Mouse (Mus musculus): ENCODE measurements around the gene Mob1a. TPM values are rescaled to one million over a fixed set of nuclear protein-coding genes. Genes with fewer than 3 reads are reported as not detected.
A peak's percentile ranks its signal among the peaks of the same experiment; 100 is the strongest.

The Mob1a gene
- polyA plus RNA-seq, 1 experiment from 2014 or later: 19.2 TPM

GRCm38 (mm10) chr6:83311206-83311605, 14.6 kb upstream of the Mob1a start:
- Histone ChIP-seq H3K4me2 (ENCODE audit: low read length) (no peak overlapping the region), H3K4me3 (ENCODE audit: low read depth, low read length) (no peak overlapping the region), H3K27ac (ENCODE audit: low read length) (no peak overlapping the region), H3K9me3 (replicated peaks; ENCODE audit: control insufficient read depth, low read length, poor library complexity, severe bottlenecking) (no peaks in the 10 kb centered on the region), H3K4me1 (ENCODE audit: control insufficient read depth, insufficient read depth, low read length) (peaks cover 5% of the 10 kb centered on the region), H3K36me3 (ENCODE audit: control insufficient read depth, insufficient read depth, low read length) (peaks cover 12% of the 10 kb centered on the region; the same call in 1 of the 2 replicates), H3K27me3 (ENCODE audit: control insufficient read depth, insufficient read depth, low read depth, low read length) (no peaks in the 10 kb centered on the region), H3K9ac (ENCODE audit: low read depth, low read length) (no peak overlapping the region)
- ATAC-seq: no peak
- WGBS: 95% methylated on average over 11 of the region's 11 CpGs

- Histone ChIP-seq H3K9ac (ENCODE audit: low read depth, low read length) (no peak overlapping the region), H3K27me3 (ENCODE audit: control insufficient read depth, insufficient read depth, low read depth, low read length) (no peaks in the 10 kb centered on the region), H3K4me1 (ENCODE audit: control insufficient read depth, insufficient read depth, low read length) (peaks cover 11% of the 10 kb centered on the region), H3K27ac (ENCODE audit: low read length) (no peak overlapping the region), H3K4me2 (ENCODE audit: low read length) (no peak overlapping the region), H3K36me3 (ENCODE audit: control insufficient read depth, insufficient read depth, low read length) (peaks cover 12% of the 10 kb centered on the region; the same call in 1 of the 2 replicates), H3K4me3 (ENCODE audit: low read depth, low read length) (no peak overlapping the region), H3K9me3 (replicated peaks; ENCODE audit: control insufficient read depth, low read length, poor library complexity, severe bottlenecking) (no peaks in the 10 kb centered on the region)
- WGBS: 92% methylated on average over 7 of the region's 7 CpGs
- no peak for ATAC-seq
Measured at GRCm38 (mm10) chr6:83312021-83312420, 13.8 kb upstream of the Mob1a start.

- no peak for ATAC-seq
- Histone ChIP-seq H3K4me3 (ENCODE audit: low read depth, low read length) (no peak overlapping the region), H3K9ac (ENCODE audit: low read depth, low read length) (no peak overlapping the region), H3K4me2 (ENCODE audit: low read length) (no peak overlapping the region), H3K4me1 (ENCODE audit: control insufficient read depth, insufficient read depth, low read length) (peaks cover 11% of the 10 kb centered on the region), H3K27ac (ENCODE audit: low read length) (no peak overlapping the region), H3K9me3 (replicated peaks; ENCODE audit: control insufficient read depth, low read length, poor library complexity, severe bottlenecking) (no peaks in the 10 kb centered on the region), H3K36me3 (ENCODE audit: control insufficient read depth, insufficient read depth, low read length) (peaks cover 12% of the 10 kb centered on the region; the same call in 1 of the 2 replicates), H3K27me3 (ENCODE audit: control insufficient read depth, insufficient read depth, low read depth, low read length) (no peaks in the 10 kb centered on the region)
- 89% methylated on average over 8 of the region's 8 CpGs for WGBS
Measured at GRCm38 (mm10) chr6:83312514-83312913, 13.3 kb upstream of the Mob1a start.

- ATAC-seq: no peak
- no peaks in the 10 kb centered on the region for H3K9me3 ChIP-seq (replicated peaks; ENCODE audit: control insufficient read depth, low read length, poor library complexity, severe bottlenecking)
- no peak overlapping the region for H3K27ac ChIP-seq (ENCODE audit: low read length)
- H3K9ac ChIP-seq (ENCODE audit: low read depth, low read length): no peak overlapping the region
- H3K4me3 ChIP-seq (ENCODE audit: low read depth, low read length): no peak overlapping the region
- no peak overlapping the region for H3K4me2 ChIP-seq (ENCODE audit: low read length)
- no peaks in the 10 kb centered on the region for H3K27me3 ChIP-seq (ENCODE audit: control insufficient read depth, insufficient read depth, low read depth, low read length)
- H3K4me1 ChIP-seq (ENCODE audit: control insufficient read depth, insufficient read depth, low read length): peaks cover 14% of the 10 kb centered on the region
- H3K36me3 ChIP-seq (ENCODE audit: control insufficient read depth, insufficient read depth, low read length): peaks cover 6% of the 10 kb centered on the region; the same call in 1 of the 2 replicates
Measured at GRCm38 (mm10) chr6:83315293-83315692, 10.5 kb upstream of the Mob1a start.

- no peak overlapping the region for H3K9ac ChIP-seq (ENCODE audit: low read depth, low read length)
- peaks cover under 1% of the 10 kb centered on the region; the same call in 1 of the 2 replicates for H3K36me3 ChIP-seq (ENCODE audit: control insufficient read depth, insufficient read depth, low read length)
- 3% methylated on average over 10 of the region's 10 CpGs for WGBS
Measured at GRCm38 (mm10) chr6:83316022-83316421, 9.8 kb upstream of the Mob1a start.

GRCm38 (mm10) chr6:83317108-83317741, 8.6 kb upstream of the Mob1a start:
- Histone ChIP-seq H3K4me3 (ENCODE audit: low read depth, low read length) (peak overlapping the region; percentile 83), H3K36me3 (ENCODE audit: control insufficient read depth, insufficient read depth, low read length) (no peaks in the 10 kb centered on the region), H3K9me3 (replicated peaks; ENCODE audit: control insufficient read depth, low read length, poor library complexity, severe bottlenecking) (no peaks in the 10 kb centered on the region), H3K27ac (ENCODE audit: low read length) (peak overlapping the region; percentile 81), H3K9ac (ENCODE audit: low read depth, low read length) (peak overlapping the region; percentile 83), H3K4me1 (ENCODE audit: control insufficient read depth, insufficient read depth, low read length) (peaks cover 14% of the 10 kb centered on the region), H3K27me3 (ENCODE audit: control insufficient read depth, insufficient read depth, low read depth, low read length) (no peaks in the 10 kb centered on the region), H3K4me2 (ENCODE audit: low read length) (peak overlapping the region; percentile 63)
- under 1% methylated on average over 50 of the region's 52 CpGs for WGBS
- ATAC-seq: peak; percentile 99

More at GRCm38 (mm10) chr6:83316022-83316421, 9.8 kb upstream of the Mob1a start:
- H3K4me3 ChIP-seq (ENCODE audit: low read depth, low read length): peak overlapping the region; percentile 83
- ATAC-seq: no peak
- H3K4me1 ChIP-seq (ENCODE audit: control insufficient read depth, insufficient read depth, low read length): peaks cover 14% of the 10 kb centered on the region
- H3K27me3 ChIP-seq (ENCODE audit: control insufficient read depth, insufficient read depth, low read depth, low read length): no peaks in the 10 kb centered on the region
- H3K27ac ChIP-seq (ENCODE audit: low read length): no peak overlapping the region
- H3K4me2 ChIP-seq (ENCODE audit: low read length): peak overlapping the region; percentile 63
- no peaks in the 10 kb centered on the region for H3K9me3 ChIP-seq (replicated peaks; ENCODE audit: control insufficient read depth, low read length, poor library complexity, severe bottlenecking)

GRCm38 (mm10) chr6:83321927-83322326, 3.9 kb upstream of the Mob1a start:
- no peak overlapping the region for H3K9ac ChIP-seq (ENCODE audit: low read depth, low read length)
- no peak overlapping the region for H3K4me2 ChIP-seq (ENCODE audit: low read length)
- H3K9me3 ChIP-seq (replicated peaks; ENCODE audit: control insufficient read depth, low read length, poor library complexity, severe bottlenecking): no peaks in the 10 kb centered on the region
- H3K4me1 ChIP-seq (ENCODE audit: control insufficient read depth, insufficient read depth, low read length): peaks cover 12% of the 10 kb centered on the region
- no peaks in the 10 kb centered on the region for H3K36me3 ChIP-seq (ENCODE audit: control insufficient read depth, insufficient read depth, low read length)
- no peak overlapping the region for H3K27ac ChIP-seq (ENCODE audit: low read length)
- no peak overlapping the region for H3K4me3 ChIP-seq (ENCODE audit: low read depth, low read length)
- no peaks in the 10 kb centered on the region for H3K27me3 ChIP-seq (ENCODE audit: control insufficient read depth, insufficient read depth, low read depth, low read length)
- 68% methylated on average over 1 of the region's 1 CpGs for WGBS
- ATAC-seq: no peak

GRCm38 (mm10) chr6:83322794-83323193, 3.0 kb upstream of the Mob1a start:
- Histone ChIP-seq H3K9me3 (replicated peaks; ENCODE audit: control insufficient read depth, low read length, poor library complexity, severe bottlenecking) (no peaks in the 10 kb centered on the region), H3K27me3 (ENCODE audit: control insufficient read depth, insufficient read depth, low read depth, low read length) (no peaks in the 10 kb centered on the region), H3K9ac (ENCODE audit: low read depth, low read length) (no peak overlapping the region), H3K36me3 (ENCODE audit: control insufficient read depth, insufficient read depth, low read length) (no peaks in the 10 kb centered on the region), H3K27ac (ENCODE audit: low read length) (no peak overlapping the region), H3K4me1 (ENCODE audit: control insufficient read depth, insufficient read depth, low read length) (peaks cover 15% of the 10 kb centered on the region), H3K4me3 (ENCODE audit: low read depth, low read length) (no peak overlapping the region), H3K4me2 (ENCODE audit: low read length) (no peak overlapping the region)
- no peak for ATAC-seq
- 61% methylated on average over 2 of the region's 2 CpGs for WGBS

- Histone ChIP-seq H3K9ac (ENCODE audit: low read depth, low read length) (no peak overlapping the region), H3K27me3 (ENCODE audit: control insufficient read depth, insufficient read depth, low read depth, low read length) (no peaks in the 10 kb centered on the region), H3K4me2 (ENCODE audit: low read length) (no peak overlapping the region), H3K9me3 (replicated peaks; ENCODE audit: control insufficient read depth, low read length, poor library complexity, severe bottlenecking) (no peaks in the 10 kb centered on the region), H3K4me1 (ENCODE audit: control insufficient read depth, insufficient read depth, low read length) (peaks cover 16% of the 10 kb centered on the region), H3K36me3 (ENCODE audit: control insufficient read depth, insufficient read depth, low read length) (no peaks in the 10 kb centered on the region), H3K27ac (ENCODE audit: low read length) (no peak overlapping the region), H3K4me3 (ENCODE audit: low read depth, low read length) (no peak overlapping the region)
- ATAC-seq: no peak
- WGBS: 74% methylated on average over 8 of the region's 8 CpGs
Measured at GRCm38 (mm10) chr6:83323652-83324419, 2.0 kb upstream of the Mob1a start.
